ENCODE assay signal across 8 mouse cellular contexts in the genomic region with DNA sequence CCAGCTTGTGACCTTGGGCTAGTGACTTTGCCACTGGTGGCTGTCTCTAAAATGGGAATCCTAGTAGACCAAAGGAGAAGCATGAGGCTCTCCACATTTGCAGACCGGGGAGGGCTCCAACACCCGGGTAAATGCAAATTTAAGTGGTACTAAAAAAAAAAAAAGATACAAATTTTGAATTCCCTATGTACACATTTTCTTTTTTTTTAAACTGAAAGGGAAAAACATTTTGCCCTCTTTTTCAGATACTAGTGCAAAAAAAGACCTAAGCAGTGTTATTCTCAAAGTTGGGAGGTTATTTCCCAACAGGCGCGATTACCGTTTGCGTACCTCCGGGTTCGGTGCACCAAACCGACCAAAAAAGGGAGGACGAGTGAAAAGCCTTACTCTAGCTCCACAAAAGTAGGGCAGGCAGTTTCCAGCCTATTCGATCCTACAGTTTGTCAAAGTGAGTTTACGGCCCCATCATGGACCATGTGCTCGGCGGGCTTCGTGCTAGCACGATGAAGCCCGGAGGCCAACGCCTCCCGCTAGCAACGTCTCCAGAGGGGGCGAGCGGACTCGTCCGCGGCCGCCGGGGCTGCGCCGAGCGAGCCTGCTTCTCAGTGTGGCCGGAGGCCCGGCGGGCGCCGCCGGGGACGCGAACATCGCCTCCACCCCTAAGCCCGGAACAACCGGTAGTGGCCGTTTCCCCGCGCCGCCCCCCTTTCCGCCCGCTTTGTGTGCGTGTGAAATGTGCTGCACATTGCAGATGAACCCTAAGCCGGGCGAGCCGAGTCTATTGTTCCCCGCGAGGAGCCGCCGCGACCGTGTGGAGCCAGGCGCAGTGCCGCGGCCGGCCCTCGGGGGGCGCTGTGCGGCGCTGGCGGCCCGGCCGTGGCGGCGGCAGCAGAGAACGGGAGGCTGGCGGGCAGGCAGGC. TPM values are rescaled to one million over a fixed set of nuclear protein-coding genes. Genes with fewer than 3 reads are reported as not detected.
DNase-seq lines count a peak whose midpoint lies in the region; ATAC-seq and TF ChIP-seq lines count a peak whose summit lies in the region.

No protein-coding gene starts in this region.

- TF ChIP-seq CTCF in layer of hippocampus, adult 2 months (conservative IDR thresholded peaks at IDR 0.05) = peak; percentile 80
- TF ChIP-seq CTCF in lung, adult 2 months (IDR thresholded peaks at IDR 0.05; ENCODE audit: insufficient read depth, low read length) = peak; percentile 19; the same call in 1 of the 2 replicates

- peak overlapping the region; percentile 99 for H3K9ac ChIP-seq in forebrain, embryonic 15.5 days (replicated peaks)
- peak overlapping the region; percentile 97 for H3K9ac ChIP-seq in neural tube, embryonic 15.5 days (replicated peaks)

- H3K4me2 ChIP-seq in forebrain, embryonic 15.5 days (replicated peaks) = peak overlapping the region; percentile 76
- peak overlapping the region; percentile 85 for H3K4me2 ChIP-seq in neural tube, embryonic 15.5 days

- DNase-seq in ES-CJ7 (ENCODE audit: low read depth, low spot score) = peak; percentile 87
- DNase-seq in cerebellum, adult 11-12 months = peak; percentile 95
- DNase-seq in heart, postnatal 25 days (ENCODE audit: low spot score) = peak; percentile 93
- peak; percentile 92 to 93 for DNase-seq in layer of hippocampus, adult 2 months (ENCODE audit: low spot score in 2 of 2)
- peak; percentile 91 for DNase-seq in lung, adult 2 months
- peak; percentile 95 for DNase-seq in testis, postnatal 10 days (ENCODE audit: low spot score)

- peaks cover 45% of the 10 kb centered on the region for H3K4me1 ChIP-seq in forebrain, embryonic 15.5 days
- H3K4me1 ChIP-seq in lung, adult 2 months (ENCODE audit: control insufficient read depth, insufficient read depth, low read length) = peaks cover 16% of the 10 kb centered on the region
- peaks cover 41% of the 10 kb centered on the region for H3K4me1 ChIP-seq in neural tube, embryonic 15.5 days

- H3K36me3 ChIP-seq in forebrain, embryonic 15.5 days = no peaks in the 10 kb centered on the region
- H3K36me3 ChIP-seq in neural tube, embryonic 15.5 days = peaks cover under 1% of the 10 kb centered on the region; the same call in 1 of the 2 replicates

- H3K4me3 ChIP-seq in forebrain, embryonic 15.5 days = peak overlapping the region; percentile 78
- peak overlapping the region; percentile 83 for H3K4me3 ChIP-seq in layer of hippocampus, adult 2 months
- H3K4me3 ChIP-seq in lung, adult 2 months (replicated peaks; ENCODE audit: extremely low read depth, low read depth, low read length) = peak overlapping the region; percentile 100
- H3K4me3 ChIP-seq in neural tube, embryonic 15.5 days (replicated peaks) = peak overlapping the region; percentile 73

- no peaks in the 10 kb centered on the region for H3K9me3 ChIP-seq in forebrain, embryonic 15.5 days
- no peaks in the 10 kb centered on the region for H3K9me3 ChIP-seq in neural tube, embryonic 15.5 days (replicated peaks)

- peak overlapping the region; percentile 99 for H3K27ac ChIP-seq in forebrain, embryonic 15.5 days (replicated peaks)
- H3K27ac ChIP-seq in layer of hippocampus, adult 2 months = peak overlapping the region; percentile 99
- peak overlapping the region; percentile 100 for H3K27ac ChIP-seq in neural tube, embryonic 15.5 days (replicated peaks)

- ATAC-seq in forebrain, embryonic 15.5 days (replicated peaks) = peak; percentile 82
- peak; percentile 84 for ATAC-seq in neural tube, embryonic 15.5 days (ENCODE audit: low FRiP score)

- WGBS in forebrain, embryonic 15.5 days = under 1% methylated on average over 66 of the region's 72 CpGs
- WGBS in lung, adult 2 months = under 1% methylated on average over 72 of the region's 72 CpGs
- under 1% methylated on average over 72 of the region's 72 CpGs for WGBS in neural tube, embryonic 15.5 days

- peak; percentile 56 for TF ChIP-seq POLR2A in lung, adult 2 months (IDR thresholded peaks at IDR 0.05; ENCODE audit: borderline replicate concordance, extremely low read depth, low read depth, low read length)

- no peaks in the 10 kb centered on the region for H3K27me3 ChIP-seq in forebrain, embryonic 15.5 days
- H3K27me3 ChIP-seq in neural tube, embryonic 15.5 days (replicated peaks) = no peaks in the 10 kb centered on the region

- intact Hi-C loops in heart, postnatal 25 days (cut with DNase I) = loop anchor here (5.0 to 10.0 kb wide), 5 partner anchors 91 to 524 kb away; no protein-coding TSS in a partner anchor

RNA-seq across cellular contexts. Expression of a gene that starts 1.0 kb away (rescaled TPM):
- 27.4 and 29.9 TPM in 2 replicates for polyA plus RNA-seq in forebrain, embryonic 15.5 days (2015; fragmentation: Nextera tagmentation; extraction: Ambion mirVana)
- total RNA-seq in heart, postnatal 25 days (2021) = 10 to 100 TPM; 21.0 to 26.9 TPM
- 10 to 100 TPM; 34.9 to 36.6 TPM for total RNA-seq in layer of hippocampus, adult 2 months (2021)
- polyA plus RNA-seq in lung, adult 2 months (2012; rRNA removed) = 17.4 and 17.5 TPM in 2 replicates
- polyA plus RNA-seq in neural tube, embryonic 15.5 days (2015; fragmentation: Nextera tagmentation; extraction: Ambion mirVana) = 15.9 and 18.1 TPM in 2 replicates

Comparison
In these comparisons a context has a peak if more than half of its experiments do, and no peak if none do; other contexts are left out.
1. Peak in every context shown above with its lines: DNase-seq, ATAC-seq, H3K4me3 ChIP-seq and H3K27ac ChIP-seq.